Mouse (Mus musculus) CH12.LX (cell line): ENCODE data around the gene Ttc21b.

Source experiments
- CHD1 ChIP-seq: IDR thresholded peaks from 2 replicates; pipeline ENCODE4 v1.6.1; 2012; ENCODE audit warnings: low read depth, low read length, improper control_type of control experiment, inconsistent platforms
- EP300 ChIP-seq: IDR thresholded peaks from 2 replicates; pipeline ENCODE4 v1.6.1; 2011; ENCODE audit warnings: low read length, improper control_type of control experiment
- HCFC1 ChIP-seq: IDR thresholded peaks from 2 replicates; pipeline ENCODE4 v1.6.1; 2012; ENCODE audit warnings: low read depth, mild to moderate bottlenecking, inconsistent platforms, low read length, improper control_type of control experiment
- POLR2A ChIP-seq: IDR thresholded peaks from 2 replicates; pipeline ENCODE4 v1.6.1; 2011; ENCODE audit warnings: low read depth, mild to moderate bottlenecking, improper control_type of control experiment, low read length
- SIN3A ChIP-seq: IDR thresholded peaks from 2 replicates; pipeline ENCODE4 v1.6.1; 2012; ENCODE audit warnings: low read length, improper control_type of control experiment, inconsistent platforms
- TCF12 ChIP-seq: IDR thresholded peaks from 2 replicates; pipeline ENCODE4 v1.6.1; 2014; ENCODE audit warnings: low read depth, mild to moderate bottlenecking, inconsistent platforms, low read length, improper control_type of control experiment

DNA sequence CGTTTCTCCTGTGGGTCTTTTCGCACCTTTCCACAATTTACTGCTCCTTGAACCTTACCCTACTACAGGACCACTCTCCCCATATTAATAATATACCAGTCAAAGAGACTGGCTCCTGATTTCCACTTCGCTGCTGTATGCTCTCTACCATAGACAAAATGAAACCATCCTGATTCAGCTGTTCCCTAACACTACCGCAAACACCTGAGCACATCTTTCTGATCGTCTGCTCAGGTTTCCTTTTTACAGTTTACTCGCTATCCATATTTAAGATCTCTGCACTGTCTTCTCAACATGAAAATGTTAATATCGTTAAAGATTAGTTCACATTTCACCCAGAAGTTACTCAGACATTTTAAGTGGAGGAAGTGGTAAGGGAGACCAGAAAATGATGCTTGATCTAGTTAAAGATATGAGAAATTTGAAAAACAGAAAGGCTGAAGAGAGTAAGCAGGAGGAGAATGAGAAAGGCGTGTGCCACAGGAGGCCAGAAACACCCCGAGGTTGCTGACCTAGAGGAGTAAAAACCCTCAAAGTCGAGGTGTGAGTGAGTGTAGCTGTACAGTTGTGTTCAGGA is 107.7 kb downstream of the Ttc21b start:
- no peak for TF ChIP-seq SIN3A
- TF ChIP-seq HCFC1: no peak
- TF ChIP-seq TCF12: no peak
- no peak for TF ChIP-seq POLR2A
- TF ChIP-seq CHD1: no peak
- TF ChIP-seq EP300: no peak
